Mouse (Mus musculus): Measurements from ENCODE around the gene Arhgap27. TPM values are rescaled to one million over a fixed set of nuclear protein-coding genes. Genes with fewer than 3 reads are reported as not detected.

The Arhgap27 gene
- total and polyA plus RNA-seq, 2 experiments from 2014 or later: 5.9 to 12.2 TPM

DNA sequence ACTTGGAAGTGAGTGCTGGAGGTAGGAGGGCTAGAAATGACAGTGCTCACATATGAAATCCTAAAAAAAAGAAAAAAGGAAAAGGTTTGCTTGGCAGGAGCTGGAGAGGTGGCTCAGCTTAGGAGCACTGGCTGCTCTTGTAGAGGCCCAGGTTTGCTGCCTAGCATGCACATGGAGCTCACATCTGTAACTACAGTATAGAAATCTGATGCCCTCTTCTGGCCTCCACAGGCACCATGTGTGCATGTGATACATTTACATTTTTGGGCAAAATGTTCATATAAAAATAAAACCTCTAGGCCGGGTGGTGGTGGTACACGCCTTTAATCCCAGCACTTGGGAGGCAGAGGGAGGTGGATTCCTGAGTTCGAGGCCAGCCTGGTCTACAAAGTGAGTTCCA lies 35.6 kb upstream of the Arhgap27 start:
- WGBS: 91% methylated on average over 3 of the region's 3 CpGs
- H3K4me1 ChIP-seq (ENCODE audit: insufficient read depth, low read length): no peaks in the 10 kb centered on the region

DNA sequence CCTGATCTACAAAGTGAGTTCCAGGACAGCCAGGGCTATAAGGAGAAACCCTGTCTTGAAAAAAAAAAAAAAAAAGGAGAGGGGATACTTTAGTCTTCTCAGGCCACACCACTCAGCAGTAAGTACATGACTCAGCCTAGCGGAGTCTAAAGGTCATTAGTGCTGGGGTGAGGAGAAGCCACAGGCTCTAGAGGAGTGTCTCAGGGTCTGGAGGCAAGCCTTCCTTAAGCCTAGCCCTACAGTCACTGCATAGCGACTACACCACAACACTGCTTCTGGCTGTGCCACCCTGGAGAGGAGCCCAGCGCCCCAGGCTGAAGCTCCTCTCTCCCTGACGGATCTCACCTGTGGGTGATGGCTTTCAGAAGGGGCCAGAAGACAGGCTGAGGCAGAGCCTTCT lies 33.2 kb upstream of the Arhgap27 start:
- ATAC-seq: no peak
- Histone ChIP-seq H3K27me3 (ENCODE audit: insufficient read depth, low read length) (no peaks in the 10 kb centered on the region), H3K27ac (no peak overlapping the region), H3K4me1 (ENCODE audit: insufficient read depth, low read length) (no peaks in the 10 kb centered on the region), H3K9ac (replicated peaks; ENCODE audit: low read length) (no peak overlapping the region), H3K4me2 (ENCODE audit: low read depth, low read length) (no peak overlapping the region), H3K9me3 (ENCODE audit: low read length) (no peaks in the 10 kb centered on the region), H3K4me3 (ENCODE audit: low read length) (no peak overlapping the region), H3K36me3 (ENCODE audit: insufficient read depth, low read length) (peaks cover 38% of the 10 kb centered on the region)
- 89% methylated on average over 4 of the region's 4 CpGs for WGBS
- no peak for TF ChIP-seq CTCF (IDR thresholded peaks at IDR 0.05; ENCODE audit: low read depth)
- DNase-seq (ENCODE audit: low spot score): no peak

More for the DNA sequence above, 35.6 kb upstream of the Arhgap27 start:
- H3K9ac ChIP-seq (replicated peaks; ENCODE audit: low read length): no peak overlapping the region
- H3K36me3 ChIP-seq (ENCODE audit: insufficient read depth, low read length): peaks cover 22% of the 10 kb centered on the region
- no peaks in the 10 kb centered on the region for H3K27me3 ChIP-seq (ENCODE audit: insufficient read depth, low read length)
- DNase-seq (ENCODE audit: low spot score) (no peak), ATAC-seq (no peak)
- no peak overlapping the region for H3K4me3 ChIP-seq (ENCODE audit: low read length)
- no peak overlapping the region for H3K27ac ChIP-seq
- TF ChIP-seq CTCF (IDR thresholded peaks at IDR 0.05; ENCODE audit: low read depth): 0 out of 2 replicates have a peak, but pooled peaks have one; percentile 33
- no peaks in the 10 kb centered on the region for H3K9me3 ChIP-seq (ENCODE audit: low read length)
- no peak overlapping the region for H3K4me2 ChIP-seq (ENCODE audit: low read depth, low read length)

DNA sequence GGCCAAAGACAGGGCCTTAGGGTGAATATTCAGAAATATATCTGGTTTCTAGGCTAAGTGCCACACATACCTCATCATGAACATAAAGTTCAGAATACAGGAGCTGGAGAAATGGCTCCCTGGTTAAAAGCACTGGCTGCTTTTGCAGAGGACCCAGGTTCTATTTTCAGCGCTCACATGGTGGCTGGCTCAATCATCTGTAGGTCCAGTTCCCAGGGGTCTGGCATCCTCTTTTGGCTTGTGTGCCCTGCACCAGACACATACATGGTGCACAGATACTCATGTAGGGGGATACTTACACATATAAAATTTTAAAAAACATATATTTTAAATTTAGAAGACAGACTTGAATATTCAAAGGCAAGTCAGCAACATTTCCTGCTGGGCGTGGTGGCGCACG lies 32.7 kb upstream of the Arhgap27 start:
- Histone ChIP-seq H3K27ac (no peak overlapping the region), H3K27me3 (ENCODE audit: insufficient read depth, low read length) (no peaks in the 10 kb centered on the region), H3K4me3 (ENCODE audit: low read length) (no peak overlapping the region), H3K4me2 (ENCODE audit: low read depth, low read length) (no peak overlapping the region), H3K9me3 (ENCODE audit: low read length) (no peaks in the 10 kb centered on the region), H3K9ac (replicated peaks; ENCODE audit: low read length) (no peak overlapping the region), H3K4me1 (ENCODE audit: insufficient read depth, low read length) (no peaks in the 10 kb centered on the region), H3K36me3 (ENCODE audit: insufficient read depth, low read length) (peaks cover 38% of the 10 kb centered on the region)
- no peak for DNase-seq (ENCODE audit: low spot score)
- whole genome bisulfite sequencing: 96% methylated on average over 4 of the region's 4 CpGs
- TF ChIP-seq CTCF (IDR thresholded peaks at IDR 0.05; ENCODE audit: low read depth): no peak
- ATAC-seq: no peak

DNA sequence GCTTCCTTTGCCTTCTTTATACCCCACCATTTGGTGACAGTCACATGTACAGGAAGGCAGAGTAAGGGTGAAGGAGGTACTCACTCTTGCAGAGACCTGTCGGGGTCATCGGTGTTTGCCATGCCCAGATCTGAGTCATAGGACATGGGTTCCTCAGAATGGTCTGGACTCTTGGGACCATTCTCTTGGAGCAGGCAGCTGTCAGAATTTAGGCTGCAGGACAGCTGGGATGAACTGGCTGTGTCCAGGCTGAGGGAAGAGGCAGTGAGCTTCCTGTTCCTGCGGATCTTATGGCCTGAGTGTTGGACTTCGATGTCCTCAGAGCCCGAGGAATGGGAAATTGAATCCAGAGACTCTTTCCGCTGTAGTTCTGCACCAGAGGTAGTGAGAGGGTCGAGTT lies 31.1 kb upstream of the Arhgap27 start:
- ATAC-seq (no peak), DNase-seq (ENCODE audit: low spot score) (no peak)
- TF ChIP-seq CTCF (IDR thresholded peaks at IDR 0.05; ENCODE audit: low read depth): no peak
- Histone ChIP-seq H3K36me3 (ENCODE audit: insufficient read depth, low read length) (peaks cover 38% of the 10 kb centered on the region), H3K4me2 (ENCODE audit: low read depth, low read length) (no peak overlapping the region), H3K27ac (no peak overlapping the region), H3K4me3 (ENCODE audit: low read length) (no peak overlapping the region), H3K9ac (replicated peaks; ENCODE audit: low read length) (no peak overlapping the region), H3K9me3 (ENCODE audit: low read length) (no peaks in the 10 kb centered on the region), H3K27me3 (ENCODE audit: insufficient read depth, low read length) (no peaks in the 10 kb centered on the region), H3K4me1 (ENCODE audit: insufficient read depth, low read length) (no peaks in the 10 kb centered on the region)
- 91% methylated on average over 7 of the region's 7 CpGs for WGBS

DNA sequence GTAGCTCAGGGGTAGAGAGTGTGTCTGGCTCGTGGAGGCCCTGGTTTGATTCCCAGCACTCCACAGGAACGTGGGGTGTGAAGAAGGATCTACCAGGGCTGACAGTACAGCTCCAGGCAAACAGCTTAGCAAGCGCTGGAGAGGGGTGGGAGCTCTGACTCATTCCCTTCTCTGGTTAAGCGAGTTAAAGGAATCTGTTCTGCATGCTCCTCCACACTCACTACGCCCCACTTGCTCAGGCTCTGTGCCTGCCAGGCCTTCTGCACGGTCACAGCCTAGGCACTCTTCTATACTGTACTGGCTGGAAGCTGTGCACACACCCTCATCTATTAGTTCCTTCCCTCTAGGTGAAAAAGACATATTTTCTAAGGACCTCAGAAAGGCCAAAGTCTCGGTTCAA lies 30.5 kb upstream of the Arhgap27 start:
- no peak overlapping the region for H3K9ac ChIP-seq (replicated peaks; ENCODE audit: low read length)
- peaks cover 38% of the 10 kb centered on the region for H3K36me3 ChIP-seq (ENCODE audit: insufficient read depth, low read length)
- ATAC-seq (no peak), DNase-seq (ENCODE audit: low spot score) (no peak)
- H3K9me3 ChIP-seq (ENCODE audit: low read length): no peaks in the 10 kb centered on the region
- H3K27ac ChIP-seq: no peak overlapping the region
- H3K4me1 ChIP-seq (ENCODE audit: insufficient read depth, low read length): no peaks in the 10 kb centered on the region
- TF ChIP-seq CTCF (IDR thresholded peaks at IDR 0.05; ENCODE audit: low read depth): no peak
- WGBS: 94% methylated on average over 7 of the region's 7 CpGs
- H3K4me2 ChIP-seq (ENCODE audit: low read depth, low read length): no peak overlapping the region
- H3K4me3 ChIP-seq (ENCODE audit: low read length): no peak overlapping the region
- H3K27me3 ChIP-seq (ENCODE audit: insufficient read depth, low read length): no peaks in the 10 kb centered on the region

DNA sequence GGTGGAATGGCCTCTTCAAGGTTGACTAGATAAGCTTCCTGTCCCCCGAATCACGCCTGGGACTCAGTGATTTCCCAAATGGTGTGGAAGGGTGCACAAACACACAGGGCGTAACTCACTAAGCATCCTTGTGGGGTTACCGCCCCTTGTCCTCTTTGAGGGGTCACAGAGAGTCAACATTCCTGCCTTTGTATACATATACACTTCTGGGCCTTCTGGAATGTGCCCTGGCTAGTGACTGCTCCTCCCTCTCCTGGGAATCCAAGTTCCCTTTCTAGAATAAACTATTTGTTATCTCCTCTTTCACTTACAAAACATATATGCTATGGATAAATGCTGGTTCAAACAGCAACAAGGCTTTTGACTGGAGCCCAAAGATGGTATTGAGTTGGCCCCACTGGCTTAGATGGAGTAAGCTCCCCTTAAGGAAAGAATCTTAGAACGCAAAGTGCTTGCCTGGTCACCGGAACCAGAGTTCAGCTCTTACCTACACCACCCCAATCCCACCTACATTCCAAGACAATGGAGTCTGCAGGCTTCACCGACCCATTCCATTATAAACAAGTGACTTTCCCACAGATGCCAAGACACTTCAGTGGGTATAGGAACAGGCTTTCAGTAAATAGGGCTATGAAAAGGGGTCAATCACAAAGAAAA lies 24.5 kb upstream of the Arhgap27 start:
- no peak for TF ChIP-seq CTCF (IDR thresholded peaks at IDR 0.05; ENCODE audit: low read depth)
- no peaks in the 10 kb centered on the region for H3K4me1 ChIP-seq (ENCODE audit: insufficient read depth, low read length)
- H3K4me2 ChIP-seq (ENCODE audit: low read depth, low read length): no peak overlapping the region
- ATAC-seq (no peak), DNase-seq (ENCODE audit: low spot score) (no peak)
- no peak overlapping the region for H3K27ac ChIP-seq
- H3K9ac ChIP-seq (replicated peaks; ENCODE audit: low read length): no peak overlapping the region
- no peaks in the 10 kb centered on the region for H3K9me3 ChIP-seq (ENCODE audit: low read length)
- 80% methylated on average over 7 of the region's 7 CpGs for WGBS
- 0 out of 2 replicates have a peak, but pooled peaks cover 12% of the 10 kb centered on the region for H3K36me3 ChIP-seq (ENCODE audit: insufficient read depth, low read length)
- H3K27me3 ChIP-seq (ENCODE audit: insufficient read depth, low read length): no peaks in the 10 kb centered on the region
- H3K4me3 ChIP-seq (ENCODE audit: low read length): no peak overlapping the region

DNA sequence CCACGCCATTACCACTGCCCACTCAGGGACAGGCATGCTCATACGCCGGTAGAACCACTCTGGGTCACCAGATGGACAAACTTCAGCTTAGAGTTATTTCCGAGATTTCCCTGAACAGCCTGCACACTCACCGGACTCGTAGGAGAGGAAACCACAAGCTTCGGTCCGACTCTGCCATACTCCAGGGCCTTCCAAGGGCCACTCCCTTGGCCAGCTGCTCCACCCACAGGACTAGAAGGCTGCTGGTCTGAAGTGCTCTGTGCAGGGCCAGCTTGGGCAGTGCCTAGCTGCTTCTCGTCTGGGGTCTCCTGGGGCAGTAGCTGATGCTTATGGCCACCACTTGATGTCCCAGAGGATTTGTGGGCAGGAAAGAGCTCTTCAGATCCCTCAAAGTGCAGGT lies 23.3 kb upstream of the Arhgap27 start:
- H3K4me1 ChIP-seq (ENCODE audit: insufficient read depth, low read length): no peaks in the 10 kb centered on the region
- TF ChIP-seq CTCF (IDR thresholded peaks at IDR 0.05; ENCODE audit: low read depth): no peak
- no peak overlapping the region for H3K4me3 ChIP-seq (ENCODE audit: low read length)
- 0 out of 2 replicates have a peak, but pooled peaks cover 6% of the 10 kb centered on the region for H3K36me3 ChIP-seq (ENCODE audit: insufficient read depth, low read length)
- no peaks in the 10 kb centered on the region for H3K27me3 ChIP-seq (ENCODE audit: insufficient read depth, low read length)
- WGBS: 92% methylated on average over 9 of the region's 9 CpGs
- H3K9me3 ChIP-seq (ENCODE audit: low read length): no peaks in the 10 kb centered on the region
- H3K27ac ChIP-seq: no peak overlapping the region
- ATAC-seq (no peak), DNase-seq (ENCODE audit: low spot score) (no peak)
- no peak overlapping the region for H3K9ac ChIP-seq (replicated peaks; ENCODE audit: low read length)
- no peak overlapping the region for H3K4me2 ChIP-seq (ENCODE audit: low read depth, low read length)

Data from hindbrain, postnatal 0 days (tissue).